Mouse (Mus musculus): ENCODE results near the gene Acsf2.

GRCm38 (mm10) chr11:94630199-94631011, 28.7 kb upstream of the Acsf2 start:
- TF ChIP-seq CTCF (IDR thresholded peaks at IDR 0.05; ENCODE audit: low read depth, low read length): no peak
- no peak for TF ChIP-seq POLR2A (IDR thresholded peaks at IDR 0.05; ENCODE audit: insufficient read depth, low read length)
